Mouse (Mus musculus): ENCODE data around the gene Abcc8.

Gene Abcc8

GRCm38 (mm10) chr7:46105484-46105883 lies 74.3 kb downstream of the Abcc8 start:
- no peak for DNase-seq

- no peak for DNase-seq
These were observed 75.4 kb downstream of the Abcc8 start for GRCm38 (mm10) chr7:46104256-46104915.

- no peak for DNase-seq
These were observed 76.1 kb downstream of the Abcc8 start for GRCm38 (mm10) chr7:46103771-46104170.

GRCm38 (mm10) chr7:46103075-46103591 lies 76.7 kb downstream of the Abcc8 start:
- DNase-seq: no peak

GRCm38 (mm10) chr7:46100563-46100962 lies 79.3 kb downstream of the Abcc8 start, which contains the start of gene Kcnj11:
TSS of gene Kcnj11 (minus strand) at chr7:46100764.
- DNase-seq: peak; percentile 18 to 40

GRCm38 (mm10) chr7:46099682-46100081 lies 80.2 kb downstream of the Abcc8 start:
- DNase-seq: no peak

GRCm38 (mm10) chr7:46098919-46099286 lies 80.9 kb downstream of the Abcc8 start:
- DNase-seq: no peak

GRCm38 (mm10) chr7:46098221-46098918 lies 81.5 kb downstream of the Abcc8 start:
- DNase-seq: no peak

- DNase-seq: no peak
These were observed 82.5 kb downstream of the Abcc8 start for GRCm38 (mm10) chr7:46097319-46097783.

- DNase-seq: no peak
These were observed 83.7 kb downstream of the Abcc8 start for GRCm38 (mm10) chr7:46096136-46096535.

GRCm38 (mm10) chr7:46092803-46093202 lies 87.0 kb downstream of the Abcc8 start:
- DNase-seq: no peak

- no peak for DNase-seq
These were observed 91.6 kb downstream of the Abcc8 start for GRCm38 (mm10) chr7:46088241-46088640.

GRCm38 (mm10) chr7:46086378-46086777 lies 93.5 kb downstream of the Abcc8 start:
- DNase-seq: no peak

GRCm38 (mm10) chr7:46084839-46085513 lies 94.9 kb downstream of the Abcc8 start:
- no peak for DNase-seq

- DNase-seq: no peak
These were observed 95.8 kb downstream of the Abcc8 start for GRCm38 (mm10) chr7:46084024-46084423.

- DNase-seq: no peak
These were observed 102.2 kb downstream of the Abcc8 start for GRCm38 (mm10) chr7:46077675-46078074.

- DNase-seq: no peak
These were observed 103.0 kb downstream of the Abcc8 start for GRCm38 (mm10) chr7:46076844-46077243.

GRCm38 (mm10) chr7:46068831-46069230 lies 111.0 kb downstream of the Abcc8 start:
- DNase-seq: no peak

- no peak for DNase-seq
These were observed 116.5 kb downstream of the Abcc8 start for GRCm38 (mm10) chr7:46063296-46063695.

- DNase-seq: no peak
These were observed 118.2 kb downstream of the Abcc8 start for GRCm38 (mm10) chr7:46061614-46062013.

GRCm38 (mm10) chr7:46060688-46061087 lies 119.1 kb downstream of the Abcc8 start:
- no peak for DNase-seq

- peak; percentile 9 to 20 for DNase-seq
These were observed 121.0 kb downstream of the Abcc8 start for GRCm38 (mm10) chr7:46058882-46059281.

All from thymus, adult 18-20 months (tissue).